Mouse (Mus musculus): Measurements from ENCODE around the gene Rhno1. TPM values are rescaled to one million over a fixed set of nuclear protein-coding genes. Genes with fewer than 3 reads are reported as not detected.
A peak's percentile ranks its signal among the peaks of the same experiment; 100 is the strongest.

Rhno1 gene
- total and polyA plus RNA-seq, 3 experiments = 18.5 to 60.0 (median 28.7) TPM

- no peak overlapping the region for H3K4me3 ChIP-seq (replicated peaks in 1 of 3; ENCODE audit: low read depth in 2 of 3, low read length in 2 of 3, poor library complexity in 1 of 3)
- H3K36me3 ChIP-seq (replicated peaks in 1 of 2; ENCODE audit: control insufficient read depth in 1 of 2, insufficient read depth in 1 of 2, low read length in 1 of 2) = no peaks in the 10 kb centered on the region
- TF ChIP-seq ZKSCAN1 (IDR thresholded peaks at IDR 0.05; ENCODE audit: borderline replicate concordance, low read depth, low read length) (no peak), SIN3A (IDR thresholded peaks at IDR 0.05; ENCODE audit: low read length) (no peak), RAD21 (IDR thresholded peaks at IDR 0.05; ENCODE audit: low read depth, low read length) (no peak), HCFC1 (IDR thresholded peaks at IDR 0.05; ENCODE audit: low read depth, low read length) (no peak), USF1 (IDR thresholded peaks at IDR 0.05; ENCODE audit: low read depth, low read length) (no peak), TCF12 (IDR thresholded peaks at IDR 0.05; ENCODE audit: low read depth, low read length) (no peak), MYC (IDR thresholded peaks at IDR 0.05; ENCODE audit: low read depth, low read length) (no peak), EP300 (IDR thresholded peaks at IDR 0.05; ENCODE audit: low read length) (no peak), MAX (IDR thresholded peaks at IDR 0.05; ENCODE audit: low read length) (no peak), KAT2A (IDR thresholded peaks at IDR 0.05; ENCODE audit: insufficient replicate concordance, low read length) (no peak), BHLHE40 (IDR thresholded peaks at IDR 0.05; ENCODE audit: low read depth, low read length) (no peak), E2F4 (IDR thresholded peaks at IDR 0.05; ENCODE audit: insufficient replicate concordance, low read depth, low read length) (no peak), SMC3 (IDR thresholded peaks at IDR 0.05; ENCODE audit: low read depth, low read length) (no peak), TBP (conservative IDR thresholded peaks at IDR 0.05; ENCODE audit: low read depth, low read length) (no peak), CHD2 (IDR thresholded peaks at IDR 0.05; ENCODE audit: low read length) (no peak)
- H3K9ac ChIP-seq (ENCODE audit: insufficient read depth, low read depth) = no peak overlapping the region
- no peaks in the 10 kb centered on the region for H3K79me2 ChIP-seq (replicated peaks; ENCODE audit: control insufficient read depth, extremely low read depth, insufficient read depth, poor library complexity, severe bottlenecking)
- no peaks in the 10 kb centered on the region for H3K9me3 ChIP-seq (replicated peaks; ENCODE audit: low read length)
- H3K27ac ChIP-seq (ENCODE audit: insufficient read depth, low read depth) = no peak overlapping the region
- no peaks in the 10 kb centered on the region for H3K27me3 ChIP-seq (replicated peaks)
- DNase-seq (ENCODE audit: extremely low read depth) = no peak
- H3K4me2 ChIP-seq (ENCODE audit: insufficient read depth, low read depth, poor library complexity, severe bottlenecking) = no peak overlapping the region; the same call in 1 of the 2 replicates
- in situ Hi-C loops (cut with MboI; ENCODE audit: low pct_ligation_motif_present, low pct_unique_long_range_greater_than_20kb, low sequenced_read_pairs) = no loop called here
- H3K4me1 ChIP-seq (ENCODE audit: control insufficient read depth in 1 of 2, insufficient read depth in 2 of 2) = no peaks in the 10 kb centered on the region
- dilution Hi-C loops (cut with MboI; ENCODE audit: extremely low pct_ligation_motif_present, extremely low pct_unique_long_range_greater_than_20kb, low sequenced_read_pairs) = no loop called here
Measured at GRCm38 (mm10) chr6:128314796-128315195, 47.9 kb downstream of the Rhno1 start.

- H3K36me3 ChIP-seq (replicated peaks in 1 of 2; ENCODE audit: control insufficient read depth in 1 of 2, insufficient read depth in 1 of 2, low read length in 1 of 2) = no peaks in the 10 kb centered on the region
- no peaks in the 10 kb centered on the region for H3K4me1 ChIP-seq (ENCODE audit: control insufficient read depth in 1 of 2, insufficient read depth in 2 of 2)
- no peak overlapping the region for H3K9ac ChIP-seq (ENCODE audit: insufficient read depth, low read depth)
- peak; percentile 69 for DNase-seq (ENCODE audit: extremely low read depth)
- dilution Hi-C loops (cut with MboI; ENCODE audit: extremely low pct_ligation_motif_present, extremely low pct_unique_long_range_greater_than_20kb, low sequenced_read_pairs) (no loop called here), in situ Hi-C loops (cut with MboI; ENCODE audit: low pct_ligation_motif_present, low pct_unique_long_range_greater_than_20kb, low sequenced_read_pairs) (no loop called here)
- no peak for TF ChIP-seq NRF1 (IDR thresholded peaks at IDR 0.05; ENCODE audit: low read depth, low read length)
- no peak for TF ChIP-seq CHD2 (IDR thresholded peaks at IDR 0.05; ENCODE audit: low read length)
- peak; percentile 18; the same call in 1 of the 2 replicates for TF ChIP-seq ZC3H11A (IDR thresholded peaks at IDR 0.05; ENCODE audit: low read depth, low read length)
- TF ChIP-seq MYC (IDR thresholded peaks at IDR 0.05; ENCODE audit: low read depth, low read length) = no peak
- no peak for TF ChIP-seq TCF12 (IDR thresholded peaks at IDR 0.05; ENCODE audit: low read depth, low read length)
- TF ChIP-seq SMC3 (IDR thresholded peaks at IDR 0.05; ENCODE audit: low read depth, low read length) = peak; percentile 88
- peak; percentile 86 to 90 for TF ChIP-seq CTCF (conservative IDR thresholded peaks at IDR 0.05 in 1 of 2, IDR thresholded peaks at IDR 0.05 in 1 of 2; ENCODE audit: low read depth in 2 of 2, low read length in 2 of 2)
- no peak for TF ChIP-seq JUN (IDR thresholded peaks at IDR 0.05; ENCODE audit: insufficient read depth, low read depth, low read length)
- TF ChIP-seq NELFE (IDR thresholded peaks at IDR 0.05; ENCODE audit: low read depth, low read length) = peak; percentile 34; the same call in 1 of the 2 replicates
- TF ChIP-seq KAT2A (IDR thresholded peaks at IDR 0.05; ENCODE audit: insufficient replicate concordance, low read length) = no peak
- no peak for TF ChIP-seq TBP (conservative IDR thresholded peaks at IDR 0.05; ENCODE audit: low read depth, low read length)
- TF ChIP-seq RAD21 (IDR thresholded peaks at IDR 0.05; ENCODE audit: low read depth, low read length) = peak; percentile 66
- TF ChIP-seq MAX (IDR thresholded peaks at IDR 0.05; ENCODE audit: low read length) = no peak
- no peaks in the 10 kb centered on the region for H3K79me2 ChIP-seq (replicated peaks; ENCODE audit: control insufficient read depth, extremely low read depth, insufficient read depth, poor library complexity, severe bottlenecking)
- H3K4me3 ChIP-seq (replicated peaks in 1 of 3; ENCODE audit: low read depth in 2 of 3, low read length in 2 of 3, poor library complexity in 1 of 3) = no peak overlapping the region
- no peak overlapping the region for H3K4me2 ChIP-seq (ENCODE audit: insufficient read depth, low read depth, poor library complexity, severe bottlenecking)
- H3K9me3 ChIP-seq (replicated peaks; ENCODE audit: low read length) = no peaks in the 10 kb centered on the region
- no peaks in the 10 kb centered on the region for H3K27me3 ChIP-seq (replicated peaks)
- no peak overlapping the region for H3K27ac ChIP-seq (ENCODE audit: insufficient read depth, low read depth)
Measured at GRCm38 (mm10) chr6:128308311-128308710, 54.4 kb downstream of the Rhno1 start.

Other genes with a start within 250 kb of the Rhno1 start
- 0.92 and 0.98 TPM in 2 replicates for gene Tspan9, start 219.3 kb downstream of the Rhno1 start, total RNA-seq (2012; rRNA removed)
- gene Tspan9, start 219.3 kb downstream of the Rhno1 start, total RNA-seq (2014; rRNA removed) = 0.40 and 0.55 TPM in 2 replicates
- 0.33 and 0.71 TPM in 2 replicates for gene Tspan9, start 219.3 kb downstream of the Rhno1 start, polyA plus RNA-seq (2012; ENCODE audit: insufficient read length, low read depth)
- gene Tead4, start 62.1 kb downstream of the Rhno1 start, total RNA-seq (2012; rRNA removed) = not detected in 2 replicates
- gene Tead4, start 62.1 kb downstream of the Rhno1 start, total RNA-seq (2014; rRNA removed) = not detected in 2 replicates
- 0.15 TPM in 1 of 2 replicates, not detected in the other for gene Tead4, start 62.1 kb downstream of the Rhno1 start, polyA plus RNA-seq (2012; ENCODE audit: insufficient read length, low read depth)
- gene Tulp3, start 7.1 kb downstream of the Rhno1 start, total RNA-seq (2012; rRNA removed) = 4.9 and 5.5 TPM in 2 replicates
- 3.7 and 5.6 TPM in 2 replicates for gene Tulp3, start 7.1 kb downstream of the Rhno1 start, total RNA-seq (2014; rRNA removed)
- gene Tulp3, start 7.1 kb downstream of the Rhno1 start, polyA plus RNA-seq (2012; ENCODE audit: insufficient read length, low read depth) = 11.5 and 13.1 TPM in 2 replicates
- 14.3 and 16.8 TPM in 2 replicates for gene Foxm1, start 56 bp upstream of the Rhno1 start, total RNA-seq (2012; rRNA removed)
- 5.8 and 6.0 TPM in 2 replicates for gene Foxm1, start 56 bp upstream of the Rhno1 start, total RNA-seq (2014; rRNA removed)
- 32.5 and 41.0 TPM in 2 replicates for gene Foxm1, start 56 bp upstream of the Rhno1 start, polyA plus RNA-seq (2012; ENCODE audit: insufficient read length, low read depth)
- gene Tex52, start 12.5 kb upstream of the Rhno1 start, total RNA-seq (2012; rRNA removed) = 0.13 TPM in 1 of 2 replicates, not detected in the other
- not detected in 2 replicates for gene Tex52, start 12.5 kb upstream of the Rhno1 start, total RNA-seq (2014; rRNA removed)
- not detected in 2 replicates for gene Tex52, start 12.5 kb upstream of the Rhno1 start, polyA plus RNA-seq (2012; ENCODE audit: insufficient read length, low read depth)
- not detected in 2 replicates for gene Gm44596, start 12.6 kb upstream of the Rhno1 start, total RNA-seq (2012; rRNA removed)
- gene Gm44596, start 12.6 kb upstream of the Rhno1 start, total RNA-seq (2014; rRNA removed) = not detected in 2 replicates
- gene Gm44596, start 12.6 kb upstream of the Rhno1 start, polyA plus RNA-seq (2012; ENCODE audit: insufficient read length, low read depth) = not detected in 2 replicates
- gene Nrip2, start 36.4 kb upstream of the Rhno1 start, total RNA-seq (2012; rRNA removed) = 0.13 TPM in 2 replicates
- not detected in 2 replicates for gene Nrip2, start 36.4 kb upstream of the Rhno1 start, total RNA-seq (2014; rRNA removed)
- 1.1 and 1.3 TPM in 2 replicates for gene Nrip2, start 36.4 kb upstream of the Rhno1 start, polyA plus RNA-seq (2012; ENCODE audit: insufficient read length, low read depth)
- gene Itfg2, start 62.0 kb upstream of the Rhno1 start, total RNA-seq (2012; rRNA removed) = 16.8 and 17.9 TPM in 2 replicates
- 5.3 and 8.0 TPM in 2 replicates for gene Itfg2, start 62.0 kb upstream of the Rhno1 start, total RNA-seq (2014; rRNA removed)
- 45.1 and 45.3 TPM in 2 replicates for gene Itfg2, start 62.0 kb upstream of the Rhno1 start, polyA plus RNA-seq (2012; ENCODE audit: insufficient read length, low read depth)
- gene Fkbp4, start 75.8 kb upstream of the Rhno1 start, total RNA-seq (2012; rRNA removed) = 265 and 319 TPM in 2 replicates
- gene Fkbp4, start 75.8 kb upstream of the Rhno1 start, total RNA-seq (2014; rRNA removed) = 190 and 198 TPM in 2 replicates
- 304 and 366 TPM in 2 replicates for gene Fkbp4, start 75.8 kb upstream of the Rhno1 start, polyA plus RNA-seq (2012; ENCODE audit: insufficient read length, low read depth)
- gene Pzp, start 163.8 kb upstream of the Rhno1 start, total RNA-seq (2012; rRNA removed) = not detected in 2 replicates
- gene Pzp, start 163.8 kb upstream of the Rhno1 start, total RNA-seq (2014; rRNA removed) = not detected in 2 replicates
- gene Pzp, start 163.8 kb upstream of the Rhno1 start, polyA plus RNA-seq (2012; ENCODE audit: insufficient read length, low read depth) = not detected in 2 replicates
- not detected in 2 replicates for gene A2ml1, start 218.7 kb upstream of the Rhno1 start, total RNA-seq (2012; rRNA removed)
- gene A2ml1, start 218.7 kb upstream of the Rhno1 start, total RNA-seq (2014; rRNA removed) = not detected in 2 replicates
- gene A2ml1, start 218.7 kb upstream of the Rhno1 start, polyA plus RNA-seq (2012; ENCODE audit: insufficient read length, low read depth) = not detected in 2 replicates

All from CH12.LX (cell line).